Mouse (Mus musculus) ES-CJ7 (cell line): ENCODE results near the gene Gm5934.
"Not testable (repeated sequence)": the region's sequence is repeated elsewhere in the genome, so short reads cannot be mapped to it uniquely, and the experiment has no call there.

ENCODE experiments used
- DNase-seq: peaks from one replicate; pipeline ENCODE4 v3.0.0; 2011; ENCODE audit warnings: low read depth, low spot score

Gene Gm5934

DNA sequence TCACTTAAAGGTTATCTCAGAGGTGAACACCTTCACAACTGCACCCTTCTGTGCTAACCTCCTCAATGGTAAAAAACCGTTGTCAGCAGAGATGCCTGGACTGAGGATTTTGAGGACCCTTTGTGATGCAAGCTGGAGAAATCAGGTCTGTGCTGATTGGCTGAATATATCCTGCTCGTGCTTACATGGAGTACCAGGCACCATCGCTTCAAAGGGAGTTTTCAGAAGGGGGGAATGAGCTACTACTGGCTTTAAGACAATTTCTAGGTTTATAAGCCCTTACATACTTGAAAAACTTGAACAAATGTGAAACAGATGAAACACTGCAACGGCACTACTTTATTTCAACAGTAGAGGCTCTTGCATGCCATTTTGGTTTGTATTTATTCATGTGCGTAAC, at the start of gene Gm5934:
TSS of gene Gm5934 (minus strand) at position 101 of the 400 bp plus-strand sequence.
- not testable (repeated sequence) for DNase-seq
